Mouse (Mus musculus) small intestine, adult 2 months (tissue): ENCODE data around the gene Apob.

Experiments
- CTCF ChIP-seq: fragments of 200-500 bp; IDR thresholded peaks from 2 replicates; pipeline ENCODE4 v1.5.1; 2012; ENCODE audit warnings: low read depth, mild to moderate bottlenecking, control low read depth, inconsistent platforms, low read length, moderate library complexity, mixed read lengths; ENCODE audit not compliant: insufficient replicate concordance, insufficient read length; ENCODE audit errors: extremely low read depth
- POLR2A ChIP-seq: fragments of 200-500 bp; IDR thresholded peaks from 2 replicates; pipeline ENCODE4 v1.6.1; 2012; ENCODE audit warnings: low read depth, mild to moderate bottlenecking, control low read depth, inconsistent platforms, low read length, moderate library complexity

DNA sequence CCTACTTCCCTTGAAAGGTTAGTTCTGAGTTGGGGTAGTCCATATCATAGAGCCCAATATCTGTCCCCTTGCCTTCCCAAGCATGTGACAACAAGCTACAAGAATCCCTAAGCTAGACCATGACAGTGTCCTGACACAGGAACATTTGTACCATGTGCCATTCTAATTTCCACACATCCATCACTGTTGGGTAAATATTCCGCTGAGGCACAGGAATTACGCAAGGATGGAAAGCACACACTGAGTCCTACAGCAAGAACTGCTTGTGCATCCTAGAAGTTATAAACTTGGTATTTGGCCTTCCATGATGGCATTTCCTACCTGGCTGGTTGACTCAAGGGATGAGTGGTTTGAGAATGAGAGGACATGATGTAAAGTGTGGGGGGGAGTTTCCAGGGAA, 69.6 kb downstream of the Apob start:
- TF ChIP-seq CTCF (no peak), POLR2A (no peak)
